Mouse (Mus musculus) testis, adult 2 months (tissue): ENCODE measurements around the gene Ms4a13. TPM values are rescaled to one million over a fixed set of nuclear protein-coding genes. Genes with fewer than 3 reads are reported as not detected.

Experiments
- polyA plus RNA-seq: library from polyadenylated mRNA; depleted of rRNA; stranded (reverse); fragments of >200 nt; gene quantifications from 2 replicates; pipeline ENCODE4 v1.2.3, GENCODE M21; 2012; rRNA removed

Ms4a13 gene
- polyA plus RNA-seq, 1 experiment: 113 TPM

Other genes with a start within 250 kb of the Ms4a13 start
- 13.5 and 15.3 TPM in 2 replicates for gene Ccdc86, start 247.5 kb downstream of the Ms4a13 start, polyA plus RNA-seq
- gene Ms4a10, start 222.1 kb downstream of the Ms4a13 start, polyA plus RNA-seq: 0.48 and 2.2 TPM in 2 replicates
- 0.11 and 0.65 TPM in 2 replicates for gene Ms4a15, start 203.5 kb downstream of the Ms4a13 start, polyA plus RNA-seq
- gene Ms4a18, start 178.7 kb downstream of the Ms4a13 start, polyA plus RNA-seq: 0.83 and 1.2 TPM in 2 replicates
- 0.28 and 0.45 TPM in 2 replicates for gene Ms4a8a, start 115.6 kb downstream of the Ms4a13 start, polyA plus RNA-seq
- 408 and 421 TPM in 2 replicates for gene 1700017D01Rik, start 65.9 kb downstream of the Ms4a13 start, polyA plus RNA-seq
- gene 1700025F22Rik, start 31.4 kb downstream of the Ms4a13 start, polyA plus RNA-seq: 57.2 and 77.8 TPM in 2 replicates
- gene Ms4a12, start 35.7 kb upstream of the Ms4a13 start, polyA plus RNA-seq: not detected in 2 replicates
- 0.05 and 0.09 TPM in 2 replicates for gene Ms4a1, start 69.5 kb upstream of the Ms4a13 start, polyA plus RNA-seq
- 130 and 181 TPM in 2 replicates for gene Ms4a5, start 87.1 kb upstream of the Ms4a13 start, polyA plus RNA-seq
- 142 and 184 TPM in 2 replicates for gene Ms4a14, start 117.7 kb upstream of the Ms4a13 start, polyA plus RNA-seq
- gene Ms4a7, start 139.4 kb upstream of the Ms4a13 start, polyA plus RNA-seq: 0.40 and 0.69 TPM in 2 replicates
- gene Ms4a4a, start 178.8 kb upstream of the Ms4a13 start, polyA plus RNA-seq: 0.48 TPM in 1 of 2 replicates, not detected in the other
- 0.26 TPM in 1 of 2 replicates, not detected in the other for gene Ms4a4c, start 208.0 kb upstream of the Ms4a13 start, polyA plus RNA-seq
- gene Ms4a4b, start 246.8 kb upstream of the Ms4a13 start, polyA plus RNA-seq: 1.9 TPM in 2 replicates